Mouse (Mus musculus) megakaryocyte-erythroid progenitor cell, adult 5-6 weeks (primary cell): ENCODE data around the gene Tmem132d. TPM values are rescaled to one million over a fixed set of nuclear protein-coding genes. Genes with fewer than 3 reads are reported as not detected.

Source experiments
- ATAC-seq: replicated peaks from 2 replicates; pipeline ENCODE4 v1.8.0; 2016; ENCODE audit warnings: mild to moderate bottlenecking, inconsistent platforms; ENCODE audit not compliant: severe bottlenecking, poor library complexity, low FRiP score, low TSS enrichment
- total RNA-seq, 2 experiments: library from RNA; stranded (forward) in 1 of 2; stranded (reverse) in 1 of 2; fragments of 200-1000, 215-1000 nt in 1 of 2; fragments of >200 nt in 1 of 2; fragmentation: Nextera tagmentation in 1 of 2; gene quantifications; 2 replicates each; pipeline ENCODE4 v1.2.3; 2014 to 2017

Gene Tmem132d
- not detected in 2 replicates for total RNA-seq (2014; fragmentation: Nextera tagmentation)
- not detected in 2 replicates for total RNA-seq (2017)

DNA sequence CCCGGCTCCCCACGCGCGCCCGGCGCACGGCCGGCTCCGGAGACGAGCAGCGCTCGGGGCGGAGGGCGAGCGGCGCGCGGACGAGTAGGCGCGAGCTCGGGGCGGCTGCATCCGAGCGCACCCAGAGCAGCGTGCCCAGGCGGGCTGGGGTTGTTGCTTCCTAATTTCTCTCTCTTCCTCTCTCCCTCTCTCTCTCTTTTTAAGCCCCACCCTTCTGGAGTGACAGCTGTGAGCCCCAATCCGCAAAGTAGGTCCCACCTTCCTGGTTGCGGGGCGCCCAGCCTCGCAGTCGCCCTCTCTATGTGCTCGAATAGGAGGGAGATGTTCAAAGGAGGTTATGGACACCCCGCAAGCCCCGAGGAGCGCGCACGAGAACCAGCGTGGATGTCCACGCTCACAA lies at the start of gene Tmem132d:
TSS of gene Tmem132d (minus strand) at position 162 of the 400 bp plus-strand sequence.
- no peak for ATAC-seq

DNA sequence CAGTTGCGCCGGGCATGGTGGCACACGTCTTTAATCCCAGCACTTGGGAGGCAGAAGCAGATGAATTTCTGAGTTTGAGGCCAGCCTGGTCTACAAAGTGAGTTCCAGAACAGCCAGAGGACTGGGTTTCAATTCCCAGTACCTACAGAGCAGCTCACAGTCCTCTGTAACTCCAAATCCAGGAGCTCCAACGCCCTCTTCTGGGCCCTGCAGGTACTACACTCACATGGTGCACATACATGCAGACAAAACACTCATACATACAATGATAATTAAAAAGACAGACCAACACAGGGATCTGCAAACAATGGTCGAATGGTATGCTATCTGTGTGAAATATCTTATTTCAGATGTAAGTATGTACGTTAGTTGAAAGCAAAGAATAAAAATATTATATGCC lies 47.9 kb upstream of the Tmem132d start:
- ATAC-seq, result no peak

DNA sequence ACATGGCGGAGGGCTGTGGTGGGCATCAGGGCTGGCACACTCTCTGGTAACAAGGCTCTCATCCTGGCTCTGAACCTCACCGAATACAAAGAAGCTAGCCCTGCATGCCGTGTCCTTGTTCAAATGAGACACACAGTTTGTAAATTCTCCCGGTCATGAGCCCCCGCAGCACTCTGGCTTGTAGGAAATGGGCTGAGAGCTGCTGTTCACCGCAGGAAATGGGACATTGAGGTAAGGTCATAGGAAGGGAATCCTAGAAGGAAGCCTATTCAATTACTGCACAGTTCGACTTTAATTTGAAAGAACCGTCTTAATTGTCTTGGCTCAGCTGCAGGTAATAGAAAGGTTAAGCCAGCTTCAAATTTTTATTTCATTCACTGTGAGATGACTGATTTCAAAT lies 42.5 kb upstream of the Tmem132d start:
- ATAC-seq, result no peak

DNA sequence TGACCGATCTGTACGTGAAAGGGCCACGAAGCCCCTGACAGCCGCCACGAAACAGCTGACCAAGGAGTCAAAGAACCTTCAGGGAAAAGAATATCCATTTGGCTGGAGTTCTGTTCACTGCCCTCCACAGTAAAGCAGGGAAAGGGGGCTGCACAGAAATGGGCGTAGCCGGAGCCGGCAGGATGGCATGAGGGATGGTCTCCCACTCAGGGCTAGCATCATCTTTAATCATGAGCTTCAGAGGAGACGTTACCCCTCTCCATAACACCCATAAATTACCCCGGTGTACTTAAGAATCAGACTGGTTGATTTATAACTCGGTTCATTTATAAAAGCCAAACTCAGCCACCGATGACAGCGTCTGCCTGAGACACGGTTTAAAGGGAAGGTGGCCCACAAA lies 36.9 kb upstream of the Tmem132d start:
- ATAC-seq, result no peak

DNA sequence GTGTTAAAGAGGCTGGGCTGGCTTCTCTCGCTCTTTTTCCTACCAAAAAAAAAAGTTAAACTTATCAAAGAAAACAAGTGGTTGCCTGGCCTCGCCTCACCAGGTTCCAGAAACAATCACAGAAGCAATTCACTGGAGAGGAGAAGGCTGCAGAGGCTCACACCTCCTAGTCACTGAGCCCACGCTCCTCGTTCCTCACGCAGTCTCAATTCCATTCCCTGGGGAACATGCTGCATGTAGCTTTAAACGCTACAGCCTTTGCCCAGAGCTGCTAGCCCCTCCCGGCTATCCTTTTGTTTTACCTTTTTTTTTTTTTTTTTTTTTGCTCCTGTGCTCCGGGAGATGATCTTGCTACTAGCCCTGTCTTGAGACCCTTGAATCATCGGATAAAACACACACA lies 31.6 kb upstream of the Tmem132d start:
- ATAC-seq, result no peak

DNA sequence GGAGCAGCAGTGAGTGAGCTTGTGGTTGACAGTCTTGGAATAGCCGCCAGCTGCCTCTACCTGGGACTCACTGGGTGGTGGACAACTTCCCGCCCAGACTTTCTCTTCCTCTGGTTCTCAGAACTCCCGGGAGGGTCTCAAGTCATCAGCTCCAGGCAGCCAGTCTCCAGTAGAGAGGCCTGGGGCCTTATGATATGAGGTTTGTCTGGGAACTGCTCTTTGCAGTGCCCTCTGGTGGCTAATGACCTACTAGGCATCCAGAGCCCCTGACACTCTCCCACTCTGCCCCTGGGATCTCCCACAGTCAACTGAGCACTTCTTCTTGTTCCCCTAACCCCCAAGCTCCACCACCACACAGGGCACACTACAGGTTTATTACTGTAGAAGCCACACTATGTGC lies 27.7 kb upstream of the Tmem132d start:
- ATAC-seq, result no peak

DNA sequence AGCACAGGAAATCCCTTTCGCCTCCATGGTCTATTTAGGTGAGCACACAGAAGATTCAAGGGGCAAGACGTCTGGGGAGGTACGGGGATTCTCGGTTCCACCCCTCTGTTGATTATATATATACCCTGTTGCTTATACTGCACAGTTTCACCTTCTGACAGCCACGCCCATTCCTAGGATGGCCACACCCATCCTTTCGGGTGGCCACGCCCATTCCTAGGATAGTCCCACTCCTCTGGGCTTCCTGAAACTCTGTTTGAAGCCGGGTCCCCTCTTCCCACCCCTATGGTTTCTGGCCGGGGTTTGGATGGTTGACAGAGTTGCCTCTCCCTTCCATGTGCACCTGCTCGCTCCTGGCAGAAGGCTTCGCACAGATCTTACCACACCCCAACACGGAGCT lies 22.9 kb upstream of the Tmem132d start:
- ATAC-seq, result no peak

DNA sequence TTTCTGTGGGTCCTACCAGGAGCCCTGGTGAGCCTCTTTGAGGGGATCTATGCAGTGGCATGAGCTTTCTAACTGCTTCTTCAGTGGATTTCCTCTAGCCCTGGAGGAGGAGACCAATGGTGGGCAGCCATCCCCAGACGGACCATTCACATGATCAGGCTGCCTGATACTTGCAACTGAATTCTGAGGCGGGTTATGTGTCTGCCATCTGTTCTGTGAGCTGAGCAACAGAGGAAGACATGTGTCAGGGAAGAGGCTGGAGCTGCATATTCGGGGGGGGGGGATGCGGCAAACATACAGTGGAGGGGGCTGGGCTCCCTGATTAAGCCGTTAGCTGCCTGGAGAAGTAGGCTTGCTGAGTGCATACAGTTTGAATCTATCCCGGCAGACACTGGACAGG lies 19.3 kb upstream of the Tmem132d start:
- ATAC-seq, result no peak

DNA sequence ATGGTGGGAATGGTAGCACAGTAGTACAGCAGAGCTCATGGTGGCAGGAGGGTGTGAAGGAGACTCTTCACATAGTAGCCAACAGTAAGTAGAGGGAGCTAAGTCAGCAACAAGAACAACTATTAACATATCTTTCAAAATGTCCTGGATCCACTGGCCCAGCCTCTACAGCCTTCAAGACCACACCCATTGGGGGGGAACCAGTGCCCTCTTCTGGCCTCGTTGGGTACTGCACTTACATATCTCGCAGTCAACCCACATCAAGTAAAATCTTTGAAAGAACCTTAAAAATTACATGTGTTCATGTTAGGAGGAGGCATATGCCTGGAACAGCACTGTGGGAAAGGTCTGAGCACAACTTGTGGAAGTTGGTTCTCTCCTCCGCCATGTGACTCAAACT lies 17.9 kb upstream of the Tmem132d start:
- ATAC-seq, result no peak

DNA sequence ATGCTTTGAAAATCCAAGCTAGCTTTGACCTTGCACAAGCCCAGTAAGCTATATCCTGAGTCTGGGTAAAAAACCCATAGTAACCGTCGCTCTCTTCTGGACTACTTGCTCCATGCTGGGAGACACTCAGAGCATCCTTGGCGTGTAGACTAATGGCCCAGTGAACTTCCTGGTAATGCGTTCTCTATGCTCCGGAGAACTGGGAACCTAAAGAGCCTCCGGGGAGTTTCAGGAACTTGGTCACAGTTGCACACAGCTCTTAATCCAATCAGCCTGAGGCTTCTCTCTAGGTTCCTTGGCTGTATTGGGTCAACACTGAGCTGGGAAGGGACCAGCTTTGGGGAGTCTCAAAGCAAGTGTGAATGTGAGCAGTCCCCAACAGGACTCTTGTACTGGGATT lies 12.0 kb upstream of the Tmem132d start:
- ATAC-seq, result no peak

DNA sequence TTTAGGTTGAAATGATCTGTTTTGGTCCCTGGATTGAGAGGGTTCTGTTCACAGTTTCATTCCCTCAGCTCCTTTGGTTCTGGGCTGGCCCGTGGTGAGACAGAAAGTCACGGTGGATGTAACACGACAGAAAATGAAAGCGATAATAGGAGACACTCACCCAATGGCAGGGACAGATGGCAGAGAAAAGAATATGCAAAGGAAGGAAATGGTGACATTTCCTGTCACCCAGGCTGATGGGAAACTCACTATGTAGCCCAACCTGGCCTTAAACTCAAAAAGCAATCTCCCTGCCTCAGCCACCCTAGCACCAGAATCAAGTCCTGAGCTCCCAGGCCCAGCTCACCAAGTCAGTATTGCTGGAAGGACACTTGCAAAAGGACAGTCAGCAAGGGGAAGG lies 11.0 kb upstream of the Tmem132d start:
- ATAC-seq, result no peak

DNA sequence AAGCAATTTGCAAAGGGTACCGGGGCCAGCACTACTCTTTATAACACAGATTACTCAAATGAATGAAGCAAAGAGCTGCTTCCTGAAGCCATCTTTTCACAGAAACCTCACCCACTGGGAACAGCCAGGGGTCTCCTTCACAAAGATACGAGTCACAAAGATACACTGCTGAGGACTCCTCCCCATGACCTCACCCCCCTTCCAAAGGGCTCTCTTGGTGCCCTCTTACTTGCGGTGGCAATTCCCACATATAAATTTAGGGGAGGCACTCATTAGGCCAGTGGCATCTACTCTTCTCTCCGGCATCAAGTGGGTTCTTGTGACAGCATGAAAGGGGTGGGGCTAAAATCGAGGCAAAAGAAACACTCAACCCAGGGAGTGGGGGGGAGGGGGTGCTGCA lies 8.2 kb upstream of the Tmem132d start:
- ATAC-seq, result no peak

DNA sequence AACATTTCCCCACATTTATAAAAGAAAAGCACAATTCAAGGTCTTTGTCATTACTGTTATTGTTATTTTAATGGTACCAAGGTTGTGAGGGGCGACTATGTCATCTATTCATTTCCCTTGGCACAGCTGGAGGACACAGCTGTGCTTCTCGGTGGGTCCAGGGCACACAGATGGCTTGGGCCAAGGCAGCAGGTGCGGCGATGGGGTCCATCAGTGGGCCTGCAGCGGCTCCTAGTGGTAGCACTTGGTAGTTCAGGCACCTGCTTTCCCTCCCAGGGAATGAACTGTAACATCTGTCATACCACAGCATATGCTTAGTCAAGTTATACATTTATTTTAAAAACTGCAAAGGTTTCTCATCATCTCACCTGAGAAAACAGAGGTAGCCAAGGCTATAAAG lies 7.0 kb upstream of the Tmem132d start:
- peak; percentile 82; the same call in 1 of the 2 replicates for ATAC-seq

DNA sequence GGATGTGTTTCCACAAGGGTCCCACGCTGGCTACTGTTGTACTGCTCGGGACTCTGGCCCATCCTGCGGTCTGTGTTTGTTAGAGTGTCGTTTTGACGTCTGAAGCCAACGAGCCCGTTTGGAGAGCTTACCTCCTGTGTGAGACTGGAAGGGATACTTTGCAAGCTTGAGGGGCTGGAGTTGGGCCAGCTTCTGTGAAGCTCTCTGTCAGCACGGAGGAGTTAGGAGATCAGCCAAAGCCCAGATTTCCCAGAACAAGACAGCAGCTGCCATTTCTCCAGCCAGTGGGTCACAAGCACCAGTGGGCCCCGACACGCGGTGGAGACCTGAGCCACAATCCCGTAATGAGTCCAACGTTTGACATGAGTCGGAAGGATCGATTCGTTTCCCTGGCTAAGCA lies 5.2 kb upstream of the Tmem132d start:
- no peak for ATAC-seq

DNA sequence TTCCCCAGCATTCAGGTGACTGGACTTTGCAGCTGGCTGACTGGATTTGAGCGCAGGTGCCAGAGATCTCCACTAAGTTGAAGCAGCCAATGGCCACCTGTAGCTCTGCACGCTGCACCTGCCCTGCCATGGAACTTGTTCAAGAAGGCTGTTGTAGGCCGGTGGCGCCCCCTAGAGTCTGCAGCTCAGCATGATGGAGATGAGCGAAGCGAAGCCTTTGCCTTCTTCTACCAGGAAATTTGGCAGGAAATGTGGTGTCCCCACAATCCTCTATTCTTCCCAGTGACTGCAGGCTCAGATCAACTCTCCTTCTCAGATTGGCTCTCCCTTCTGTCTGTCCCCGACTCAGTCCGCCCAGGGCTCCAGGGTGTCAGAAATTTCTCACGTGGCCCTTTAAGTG lies 4.0 kb upstream of the Tmem132d start:
- no peak for ATAC-seq

DNA sequence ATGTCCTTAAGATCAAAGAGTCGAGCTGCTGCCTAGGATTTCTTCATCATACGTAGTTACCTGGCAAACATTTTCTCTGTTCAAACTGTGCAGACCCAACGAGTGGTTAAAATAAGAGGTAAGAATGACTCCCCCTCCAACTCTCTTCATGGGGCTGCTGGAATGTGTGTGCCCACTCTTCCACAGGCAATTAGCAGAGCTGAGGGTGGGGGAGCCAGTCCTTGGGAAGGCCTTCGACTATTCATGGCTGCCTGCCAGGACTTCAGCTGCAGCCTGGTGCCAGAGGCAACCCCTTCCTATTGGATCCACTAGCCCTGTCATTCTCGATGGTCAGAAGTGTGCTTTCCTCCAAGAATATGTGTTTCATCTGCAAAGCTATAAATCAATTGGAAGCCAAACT lies 2.8 kb upstream of the Tmem132d start:
- no peak for ATAC-seq

DNA sequence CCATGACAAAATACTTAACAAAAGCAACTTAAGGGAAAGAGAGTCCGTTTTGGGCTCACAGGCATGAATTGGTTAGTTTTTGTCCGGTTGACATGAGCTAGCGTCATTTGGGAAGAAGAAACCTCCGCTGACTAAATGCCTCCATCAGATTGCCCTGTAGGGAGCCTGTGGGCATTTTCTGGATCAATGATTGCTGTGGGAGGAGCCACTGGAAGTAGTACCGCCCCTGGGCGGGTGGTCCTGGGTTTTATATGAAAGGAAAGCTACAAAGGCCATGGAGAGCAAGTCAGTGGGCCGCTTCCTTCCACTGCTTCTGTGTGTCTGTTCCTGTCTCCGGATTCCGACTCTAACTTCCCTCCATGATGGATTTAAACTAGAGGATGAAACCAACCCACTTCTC lies 909 bp upstream of the Tmem132d start:
- ATAC-seq, result no peak

DNA sequence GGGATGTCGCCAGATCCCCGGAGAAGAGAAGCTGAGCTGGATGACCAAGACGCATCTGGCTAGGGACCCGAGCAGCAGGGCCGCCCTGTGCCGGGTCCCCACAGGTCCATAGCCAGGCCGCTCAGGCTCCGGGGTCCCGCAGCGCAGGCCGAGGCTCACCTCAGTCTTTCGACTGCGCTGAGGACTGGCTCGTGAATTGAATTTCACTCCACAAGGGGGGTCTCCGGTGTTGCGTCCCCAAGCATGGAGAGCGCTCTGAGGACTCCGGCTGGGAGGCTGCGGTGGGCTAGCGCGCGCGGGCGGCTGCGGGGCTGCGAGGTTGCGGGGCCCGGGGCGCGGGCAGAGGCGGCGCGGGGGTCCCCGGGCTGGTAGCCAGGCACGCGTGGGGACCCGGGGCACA lies 455 bp downstream of the Tmem132d start:
- no peak for ATAC-seq

DNA sequence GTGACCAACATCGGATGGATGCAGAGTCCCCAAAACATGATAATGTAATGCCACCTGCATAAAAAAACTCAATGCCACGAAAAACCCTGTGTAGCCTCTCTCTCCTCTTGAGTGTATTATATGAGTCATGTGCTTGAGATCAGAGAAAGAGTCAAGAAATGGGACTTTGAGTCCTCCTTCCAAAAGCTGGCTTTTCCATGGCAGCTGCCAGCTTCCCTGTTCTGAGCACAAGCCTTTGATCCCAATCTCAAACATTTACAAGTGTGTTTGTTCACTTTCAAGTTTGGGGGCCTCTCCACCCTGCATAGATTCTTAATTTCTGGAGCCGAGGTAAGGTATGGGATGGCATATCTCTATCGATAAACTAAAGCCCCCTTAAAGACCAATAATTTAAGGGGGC lies 8.2 kb downstream of the Tmem132d start:
- no peak for ATAC-seq

DNA sequence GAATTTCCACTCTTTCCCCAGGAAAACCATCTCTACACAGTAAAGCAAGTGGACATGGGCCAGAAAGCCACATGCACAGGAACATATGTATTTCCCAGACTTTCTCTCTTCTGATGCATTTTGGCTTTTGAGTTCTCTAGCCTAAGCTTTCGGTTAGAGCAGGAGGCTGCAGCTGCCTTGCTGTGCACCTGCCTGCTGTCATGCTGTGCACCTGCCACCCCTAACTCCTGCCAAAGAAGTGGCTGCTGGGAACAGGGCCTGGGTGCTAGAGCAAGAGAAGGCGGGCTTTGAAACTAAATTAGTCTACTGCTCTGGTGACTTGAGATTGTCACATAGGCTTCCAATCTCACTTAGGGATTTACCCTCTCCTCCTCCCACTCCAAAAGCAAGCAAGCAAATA lies 8.7 kb downstream of the Tmem132d start:
- ATAC-seq, result no peak

DNA sequence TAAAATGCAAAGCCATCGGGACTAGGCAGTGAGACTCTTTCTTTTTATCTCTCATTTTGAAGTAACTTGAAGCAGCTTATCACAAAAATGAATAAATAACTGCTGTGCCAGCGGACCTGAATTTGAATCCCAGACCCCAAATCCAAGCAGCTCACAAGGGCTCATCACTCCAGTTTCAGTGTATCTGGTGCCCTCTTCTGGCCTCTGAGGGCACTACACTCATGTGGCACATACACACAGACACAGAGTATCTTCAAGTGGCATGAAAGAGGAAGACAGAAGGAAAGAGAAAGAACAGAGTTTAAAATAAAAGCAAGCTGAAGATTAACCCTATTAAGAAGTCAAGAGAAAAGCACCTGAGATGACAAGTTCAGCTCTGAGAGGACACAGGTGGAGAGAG lies 10.8 kb downstream of the Tmem132d start:
- no peak for ATAC-seq

DNA sequence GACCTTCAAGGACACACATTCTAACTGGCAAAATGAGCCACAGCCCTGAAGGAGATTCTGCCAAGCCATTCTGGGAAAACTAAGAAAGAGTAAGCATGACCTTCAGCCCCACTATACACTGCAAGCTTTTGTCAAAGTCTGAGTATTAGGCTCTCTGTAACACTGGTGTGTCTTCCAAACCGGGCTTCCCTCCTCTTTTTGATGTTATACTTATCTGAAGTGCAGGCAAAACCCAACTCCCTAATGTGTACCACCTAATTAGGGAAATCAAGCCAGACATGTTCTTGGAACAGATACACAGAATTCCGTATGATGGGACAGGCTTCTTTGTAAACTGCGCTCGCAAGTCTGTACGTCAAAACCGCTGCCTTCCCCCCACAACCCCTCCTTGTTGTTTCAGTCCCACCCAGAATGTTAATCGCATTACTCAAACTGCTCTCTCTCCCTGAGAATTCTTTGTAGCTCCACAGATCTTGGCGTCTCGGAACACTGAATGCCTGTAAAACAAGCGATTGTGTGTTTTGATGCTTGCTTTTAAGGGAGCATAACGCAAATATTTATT lies 14.6 kb downstream of the Tmem132d start:
- ATAC-seq, result no peak
